Mouse (Mus musculus) G1E-ER4 (cell line): Measurements from ENCODE around the gene Limk1. TPM values are rescaled to one million over a fixed set of nuclear protein-coding genes. Genes with fewer than 3 reads are reported as not detected.

ENCODE experiments used
- GATA1 ChIP-seq: IDR thresholded peaks from one replicate; pipeline ENCODE4 v1.8.0; 2012; ENCODE audit warnings: low read length, inconsistent platforms
- polyA plus RNA-seq: library from polyadenylated mRNA; stranded (reverse); fragments of >175 nt; gene quantifications from 2 replicates; pipeline ENCODE4 v1.2.3, GENCODE M21; 2012

Limk1 gene
- polyA plus RNA-seq, result 2.5 and 3.2 TPM in 2 replicates

- TF ChIP-seq GATA1, result no peak
Observed at GRCm38 (mm10) chr5:134688086-134688717, at the start of gene Limk1. Limk1 (minus strand) TSS chr5:134688598.

DNA sequence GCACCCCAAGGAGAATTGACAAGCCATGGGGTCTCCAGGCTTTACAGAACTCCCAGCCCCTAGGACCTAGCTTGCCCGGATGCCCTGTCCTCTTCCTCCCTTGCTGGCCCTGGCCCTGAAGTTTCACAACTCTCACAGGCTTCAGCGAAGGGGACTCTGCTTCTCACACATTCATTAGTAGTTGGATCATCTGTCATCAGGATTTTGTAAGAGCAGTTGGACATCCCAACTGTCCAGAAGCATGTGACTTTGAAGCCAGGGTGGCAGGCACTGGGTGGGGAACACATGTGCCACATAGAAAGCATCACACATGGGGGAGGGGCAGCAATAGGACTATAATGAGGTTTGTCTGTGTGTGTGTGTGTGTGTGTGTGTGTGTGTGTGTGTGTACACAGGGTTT, 46.5 kb upstream of the Limk1 start:
- TF ChIP-seq GATA1, result no peak

DNA sequence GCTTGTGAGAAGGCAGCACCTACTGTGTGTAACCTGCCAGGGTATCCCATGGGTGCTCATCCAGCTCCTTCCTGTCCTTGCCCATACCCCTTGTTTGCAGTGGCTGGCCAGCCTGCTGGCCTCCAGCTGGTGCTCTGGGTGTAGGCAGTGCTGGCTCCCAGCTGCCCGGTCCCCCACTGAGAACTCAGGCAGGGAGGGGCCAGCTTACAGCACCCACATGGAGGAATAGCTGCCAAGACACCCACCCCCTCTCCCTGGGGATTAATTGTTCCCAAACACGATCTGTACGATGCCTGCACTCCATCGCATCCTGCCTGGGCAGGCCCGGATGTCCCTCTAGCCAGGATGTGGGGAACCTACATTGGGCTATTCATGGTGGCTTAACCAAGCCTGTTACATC, 45.7 kb upstream of the Limk1 start:
- TF ChIP-seq GATA1, result no peak

- no peak for TF ChIP-seq GATA1
Observed at GRCm38 (mm10) chr5:134733241-134733640, 44.8 kb upstream of the Limk1 start.

DNA sequence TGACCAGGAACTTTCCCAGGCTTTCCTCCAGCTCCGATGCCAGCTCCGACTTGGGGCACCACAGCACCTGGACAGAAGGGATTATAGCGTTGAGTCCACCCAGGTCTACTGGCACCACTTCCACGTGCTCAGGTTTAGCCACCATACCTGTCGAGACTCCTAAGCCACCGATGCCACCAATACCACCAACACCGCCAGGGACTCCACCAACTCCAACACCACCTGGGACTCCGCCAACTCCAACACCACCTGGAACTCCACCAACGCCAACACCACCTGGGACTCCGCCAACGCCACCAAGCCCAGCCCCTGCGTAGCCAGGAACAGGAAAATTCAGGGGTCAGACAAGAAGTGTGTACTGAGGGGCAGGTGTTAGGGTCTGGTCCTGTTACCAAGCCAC, 40.7 kb upstream of the Limk1 start:
- no peak for TF ChIP-seq GATA1

DNA sequence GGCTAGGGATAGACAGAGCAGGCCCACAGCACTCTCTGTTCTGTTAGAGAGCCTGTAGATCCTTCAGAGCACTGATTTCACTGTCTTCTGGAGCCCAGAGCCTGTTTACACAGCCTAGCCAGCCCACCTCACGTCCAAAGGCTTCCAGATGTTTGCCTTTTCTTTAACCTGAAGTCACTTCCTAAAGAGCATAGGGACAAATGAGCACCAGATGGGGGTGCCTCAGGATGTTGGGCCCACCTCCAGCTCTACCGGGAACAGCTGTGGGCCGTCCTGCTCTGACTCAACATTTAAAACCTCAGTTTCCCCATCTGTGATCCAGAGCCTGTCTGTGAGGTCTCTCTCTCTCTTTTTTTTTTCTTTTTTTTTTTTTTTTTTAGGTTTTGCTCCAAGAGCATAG, 40.1 kb upstream of the Limk1 start:
- TF ChIP-seq GATA1, result no peak

GRCm38 (mm10) chr5:134727001-134727639, 38.7 kb upstream of the Limk1 start:
- no peak for TF ChIP-seq GATA1

GRCm38 (mm10) chr5:134725299-134725698, 36.9 kb upstream of the Limk1 start:
- TF ChIP-seq GATA1, result no peak

DNA sequence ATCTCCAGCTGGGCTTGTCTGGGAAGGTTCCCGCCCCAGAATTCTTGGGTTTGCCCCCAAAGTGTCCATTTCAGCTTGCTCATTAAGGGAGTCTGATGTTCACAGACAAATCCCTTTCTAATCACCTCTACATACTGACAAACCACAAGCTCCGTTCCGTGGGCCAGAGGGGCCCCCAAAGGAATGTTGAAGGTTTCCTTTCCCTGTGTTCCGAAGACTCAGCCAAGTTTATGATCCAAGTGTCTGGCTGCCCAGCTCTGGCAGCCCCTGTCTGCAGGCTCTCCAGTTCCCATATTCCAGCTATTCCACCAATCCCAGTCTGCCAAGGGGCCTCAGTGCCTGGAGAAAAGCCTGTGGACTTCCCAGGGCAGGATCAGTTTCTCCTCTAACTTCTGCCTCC, 31.7 kb upstream of the Limk1 start:
- no peak for TF ChIP-seq GATA1

DNA sequence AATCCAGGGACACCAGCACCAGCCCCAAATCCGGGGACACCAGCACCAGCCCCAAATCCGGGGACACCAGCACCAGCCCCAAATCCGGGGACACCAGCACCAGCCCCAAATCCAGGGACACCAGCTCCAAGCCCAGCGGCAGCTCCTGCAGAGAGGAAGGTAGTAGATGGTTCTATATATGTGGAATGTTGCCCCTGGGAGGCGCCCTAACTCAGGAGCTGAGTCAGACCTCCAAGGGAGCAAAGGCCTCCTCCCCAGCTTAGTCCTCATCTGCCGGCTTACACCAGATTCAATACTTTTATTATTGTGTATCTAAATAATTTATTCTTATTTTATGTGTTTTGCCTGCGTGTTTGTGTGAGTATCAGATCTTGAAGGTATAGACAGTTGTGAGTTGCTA, 22.7 kb upstream of the Limk1 start:
- TF ChIP-seq GATA1, result no peak

DNA sequence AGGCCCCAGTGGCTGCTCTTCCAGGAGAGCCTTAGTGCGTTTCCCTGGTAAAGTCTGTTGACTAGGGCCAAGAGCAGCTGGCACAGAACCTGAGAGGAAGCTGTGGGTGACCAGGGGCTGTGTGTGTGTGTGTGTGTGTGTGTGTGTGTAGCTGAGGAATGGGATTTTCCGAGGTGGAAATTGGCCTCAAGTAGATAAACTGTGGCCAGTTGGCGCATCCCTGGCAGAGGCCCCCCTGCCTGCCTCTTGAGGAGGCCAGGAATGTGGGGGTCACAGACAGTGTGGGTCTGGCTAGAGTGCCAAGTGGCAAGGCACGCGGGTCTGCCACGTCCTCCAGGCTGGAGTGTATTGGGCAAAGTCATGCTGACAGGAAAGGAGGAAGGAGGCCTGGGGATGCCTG, 20.9 kb upstream of the Limk1 start:
- TF ChIP-seq GATA1, result no peak

DNA sequence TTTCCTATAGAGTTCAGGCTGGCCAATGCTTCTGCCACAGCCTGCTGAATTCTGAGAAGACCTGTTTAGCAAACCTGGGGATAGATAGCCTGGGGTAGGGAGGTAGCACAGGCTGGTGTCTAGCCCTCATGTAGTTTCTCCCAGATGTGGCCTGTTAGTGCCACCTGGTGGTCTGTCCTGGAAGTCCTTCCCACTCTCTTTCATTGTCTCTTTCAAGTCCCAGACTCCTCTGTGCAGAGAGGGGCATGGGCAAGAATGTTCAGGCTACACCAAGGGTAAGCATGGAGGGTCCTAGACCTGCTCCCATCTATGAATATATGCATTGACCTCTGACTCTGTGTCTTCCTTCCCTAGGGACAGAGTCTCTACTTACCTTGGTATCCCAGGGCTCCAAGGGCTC, 15.8 kb upstream of the Limk1 start:
- no peak for TF ChIP-seq GATA1

DNA sequence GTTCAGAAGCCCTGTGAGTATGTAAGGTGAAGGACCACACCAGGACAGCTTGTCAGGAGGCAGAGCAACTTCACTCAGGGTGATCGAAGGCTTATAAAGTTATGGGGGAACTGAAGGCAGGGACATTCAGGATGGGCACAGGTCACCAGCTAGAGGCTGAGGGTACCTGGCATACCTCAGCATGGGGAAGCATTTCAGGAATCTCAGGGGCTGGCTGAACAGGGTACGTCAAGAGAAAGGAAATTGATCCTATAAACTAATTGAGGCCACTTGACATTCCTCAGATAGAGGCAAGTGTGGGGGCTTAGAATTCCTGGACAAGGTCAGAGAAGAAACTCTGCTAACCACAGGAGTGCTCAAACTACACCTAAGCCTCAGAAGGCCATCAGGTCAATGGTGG, 7.1 kb upstream of the Limk1 start:
- no peak for TF ChIP-seq GATA1

- TF ChIP-seq GATA1, result no peak
Observed at GRCm38 (mm10) chr5:134695082-134695481, 6.7 kb upstream of the Limk1 start.

DNA sequence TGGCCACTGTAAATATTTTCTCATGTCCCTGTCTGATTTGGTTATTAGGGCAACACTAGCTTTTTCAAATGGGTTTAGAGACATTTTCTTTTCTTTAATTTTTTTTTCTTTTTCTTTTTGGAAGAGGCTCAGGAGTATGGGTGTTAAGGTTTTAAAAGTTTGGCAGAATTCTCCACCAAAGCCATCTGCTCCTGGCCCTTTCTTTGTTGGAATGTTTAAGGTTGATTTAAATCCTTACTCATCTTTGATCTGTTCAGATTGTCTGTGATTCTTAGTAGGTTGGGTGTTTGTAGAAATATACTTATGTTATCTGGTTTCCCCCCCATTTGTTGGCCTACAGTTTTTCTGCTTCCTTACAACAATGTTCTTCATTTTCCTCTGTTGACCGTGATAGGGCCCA, 4.3 kb upstream of the Limk1 start:
- no peak for TF ChIP-seq GATA1

GRCm38 (mm10) chr5:134688718-134689284, 403 bp upstream of the Limk1 start:
- TF ChIP-seq GATA1, result no peak

DNA sequence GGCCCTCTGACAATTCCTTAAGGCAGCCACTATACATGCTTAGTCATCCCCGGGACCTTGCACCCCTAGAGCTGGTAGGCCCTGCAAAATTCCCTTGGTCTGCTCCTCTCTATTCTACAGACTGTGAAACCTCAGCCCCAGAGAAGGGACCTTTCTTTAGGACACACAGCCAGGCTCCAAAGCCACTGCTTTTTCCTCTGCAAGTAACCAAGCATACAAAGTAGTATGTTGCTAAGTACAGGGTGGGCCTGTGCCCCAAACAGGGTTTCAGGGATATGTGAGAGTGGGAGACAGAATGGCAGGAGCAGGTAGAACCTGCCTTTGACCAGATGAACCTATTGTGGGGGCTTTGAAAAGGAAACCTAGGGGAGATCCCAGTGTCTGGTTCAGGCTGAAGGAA, 1.2 kb downstream of the Limk1 start:
- TF ChIP-seq GATA1, result no peak
